Mouse (Mus musculus) embryonic facial prominence, embryonic 12.5 days (tissue): ENCODE results near the gene Trim65. TPM values are rescaled to one million over a fixed set of nuclear protein-coding genes. Genes with fewer than 3 reads are reported as not detected.

Source experiments
- polyA plus RNA-seq: library from polyadenylated mRNA; unstranded; fragments of >200 nt; fragmentation: Nextera tagmentation; extraction: Ambion mirVana; gene quantifications from 2 replicates; pipeline ENCODE4 v1.2.1, GENCODE M21; 2016

Trim65 gene
- polyA plus RNA-seq, 1 experiment from 2014 or later, result 2.3 TPM

Other genes with a start within 250 kb of the Trim65 start
- 1.8 and 2.4 TPM in 2 replicates for gene Smim5, start 231.2 kb downstream of the Trim65 start, polyA plus RNA-seq
- 1.00 and 1.7 TPM in 2 replicates for gene Smim6, start 219.1 kb downstream of the Trim65 start, polyA plus RNA-seq
- gene Sap30bp, start 197.8 kb downstream of the Trim65 start, polyA plus RNA-seq, result 46.9 and 47.0 TPM in 2 replicates
- gene Recql5, start 197.7 kb downstream of the Trim65 start, polyA plus RNA-seq, result 26.3 and 28.7 TPM in 2 replicates
- gene Itgb4, start 156.4 kb downstream of the Trim65 start, polyA plus RNA-seq, result 4.1 and 4.2 TPM in 2 replicates
- gene Galk1, start 118.4 kb downstream of the Trim65 start, polyA plus RNA-seq, result 165 and 169 TPM in 2 replicates
- 2,246 and 2,293 TPM in 2 replicates for gene H3f3b, start 103.2 kb downstream of the Trim65 start, polyA plus RNA-seq
- 43.6 and 44.1 TPM in 2 replicates for gene Unk, start 100.8 kb downstream of the Trim65 start, polyA plus RNA-seq
- gene Unc13d, start 53.2 kb downstream of the Trim65 start, polyA plus RNA-seq, result 1.3 and 1.8 TPM in 2 replicates
- 44.9 and 48.3 TPM in 2 replicates for gene Wbp2, start 44.1 kb downstream of the Trim65 start, polyA plus RNA-seq
- 6.9 and 9.1 TPM in 2 replicates for gene Trim47, start 3.9 kb downstream of the Trim65 start, polyA plus RNA-seq
- 83.7 and 89.2 TPM in 2 replicates for gene Mrpl38, start 7.7 kb upstream of the Trim65 start, polyA plus RNA-seq
- 61.2 and 61.3 TPM in 2 replicates for gene Fbf1, start 37.0 kb upstream of the Trim65 start, polyA plus RNA-seq
- gene Ten1, start 67.7 kb upstream of the Trim65 start, polyA plus RNA-seq, result 66.5 and 71.9 TPM in 2 replicates
- 25.8 and 26.4 TPM in 2 replicates for gene Acox1, start 67.9 kb upstream of the Trim65 start, polyA plus RNA-seq
- 2.9 and 3.1 TPM in 2 replicates for gene Evpl, start 106.9 kb upstream of the Trim65 start, polyA plus RNA-seq
- gene Srp68, start 143.1 kb upstream of the Trim65 start, polyA plus RNA-seq, result 105 and 107 TPM in 2 replicates
- 0.47 and 0.56 TPM in 2 replicates for gene Galr2, start 149.8 kb upstream of the Trim65 start, polyA plus RNA-seq
- gene Exoc7, start 176.1 kb upstream of the Trim65 start, polyA plus RNA-seq, result 78.8 and 83.9 TPM in 2 replicates
- 1.0 and 1.8 TPM in 2 replicates for gene Foxj1, start 204.3 kb upstream of the Trim65 start, polyA plus RNA-seq